8 mouse cellular contexts compared by ENCODE assay signal in the genomic region with DNA sequence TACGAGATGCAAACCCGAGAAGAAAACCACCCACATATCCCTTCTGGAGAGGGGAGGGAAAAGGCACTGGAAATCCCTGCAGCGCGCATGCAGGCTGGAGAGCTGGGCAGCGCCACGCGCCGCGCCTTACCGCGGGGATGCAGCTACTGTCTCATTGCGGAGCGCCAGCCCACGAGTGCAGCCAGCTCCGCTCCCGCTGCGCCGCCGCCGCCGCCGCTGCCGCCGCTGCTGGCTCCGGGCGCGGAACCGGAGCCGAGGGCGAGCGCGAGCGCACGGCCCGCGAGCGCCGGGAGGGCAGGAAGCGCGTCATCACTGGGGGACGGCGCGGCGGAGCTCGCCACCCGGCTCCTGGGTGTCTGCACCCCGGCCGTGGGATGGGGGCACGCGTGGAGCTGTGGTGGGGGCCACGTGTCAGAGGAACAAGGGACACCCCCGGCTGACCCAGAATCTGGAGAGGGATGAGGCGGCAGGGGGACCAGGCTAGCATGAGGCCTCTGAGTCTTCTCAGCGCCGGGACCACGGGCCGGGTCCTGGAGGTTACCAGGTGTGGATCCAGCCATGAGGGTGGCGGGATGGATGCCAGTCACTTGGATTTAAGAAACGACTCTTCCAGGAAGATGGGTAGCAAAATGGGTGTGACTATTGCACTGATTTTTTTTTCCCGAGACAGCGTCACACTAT.
A peak's percentile ranks its signal among the peaks of the same experiment; 100 is the strongest.
DNase-seq lines count a peak whose midpoint lies in the region; ATAC-seq lines count a peak whose summit lies in the region.

No protein-coding gene starts in this region.

- peak overlapping the region; percentile 97 for H3K4me2 ChIP-seq in hindbrain, embryonic 12.5 days (replicated peaks)

- 1% methylated on average over 61 of the region's 61 CpGs for WGBS in hindbrain, embryonic 12.5 days

- peaks cover 28% of the 10 kb centered on the region for H3K27me3 ChIP-seq in hindbrain, embryonic 12.5 days

- ATAC-seq in hindbrain, embryonic 12.5 days (ENCODE audit: low FRiP score), result peak; percentile 86
- ATAC-seq in megakaryocyte-erythroid progenitor cell, adult 5-6 weeks (replicated peaks; ENCODE audit: low FRiP score, low TSS enrichment, poor library complexity, severe bottlenecking), result no peak

- peak overlapping the region; percentile 83 for H3K9ac ChIP-seq in hindbrain, embryonic 12.5 days

- peaks cover 15% of the 10 kb centered on the region for H3K4me1 ChIP-seq in hindbrain, embryonic 12.5 days

- H3K27ac ChIP-seq in hindbrain, embryonic 12.5 days, result peak overlapping the region; percentile 86

- peak overlapping the region; percentile 85 for H3K4me3 ChIP-seq in hindbrain, embryonic 12.5 days

- no peaks in the 10 kb centered on the region for H3K36me3 ChIP-seq in hindbrain, embryonic 12.5 days

- H3K9me3 ChIP-seq in hindbrain, embryonic 12.5 days (replicated peaks), result no peaks in the 10 kb centered on the region

- DNase-seq in adipocyte (ENCODE audit: low spot score), result peak; percentile 72
- peak; percentile 67 for DNase-seq in cerebellum, adult 9-11 months
- DNase-seq in frontal cortex, postnatal 14 days (ENCODE audit: low spot score in 2 of 2), result peak; percentile 41 to 64
- peak; percentile 77 to 78 for DNase-seq in layer of hippocampus, postnatal 36 days
- peak; percentile 63 for DNase-seq in lung, postnatal 14 days
- DNase-seq in right cerebral cortex, postnatal 10 days (ENCODE audit: low spot score in 2 of 2), result peak; percentile 83 to 85
